Mouse (Mus musculus) stomach, embryonic 14.5 days (tissue): ENCODE data around the gene Smpd3. TPM values are rescaled to one million over a fixed set of nuclear protein-coding genes. Genes with fewer than 3 reads are reported as not detected.

Experiments used
- ATAC-seq: fragments of 200-750 bp; cut with Nextera tagmentation; 2 replicates; pipeline ENCODE4 v1.8.0; 2017; ENCODE audit warnings: low read depth, moderate TSS enrichment; ENCODE audit not compliant: insufficient number of reproducible peaks, insufficient read depth, low FRiP score
- H3K27ac ChIP-seq: fragments of 300-500 bp; sonication (generic); 2 replicates; pipeline ENCODE4 v1.5.1; 2014; ENCODE audit warnings: mild to moderate bottlenecking, low read length, moderate library complexity, mixed read lengths
- H3K27me3 ChIP-seq: fragments of 300-500 bp; sonication (generic); 2 replicates; pipeline ENCODE4 v1.6.1; 2014; ENCODE audit warnings: low read length, control low read depth, mixed read lengths; ENCODE audit not compliant: control insufficient read depth, insufficient read depth
- H3K36me3 ChIP-seq: fragments of 300-500 bp; sonication (generic); 2 replicates; pipeline ENCODE4 v1.6.1; 2014; ENCODE audit warnings: mild to moderate bottlenecking, control low read depth, low read length, moderate library complexity, mixed read lengths; ENCODE audit not compliant: control insufficient read depth, insufficient read depth
- H3K4me1 ChIP-seq: fragments of 300-500 bp; sonication (generic); 2 replicates; pipeline ENCODE4 v1.6.1; 2014; ENCODE audit warnings: low read length, control low read depth, mixed read lengths; ENCODE audit not compliant: control insufficient read depth, insufficient read depth
- H3K4me2 ChIP-seq: fragments of 300-500 bp; sonication (generic); replicated peaks from 2 replicates; pipeline ENCODE4 v1.6.1; 2014; ENCODE audit warnings: low read depth, low read length, control low read depth
- H3K4me3 ChIP-seq: fragments of 300-500 bp; sonication (generic); 2 replicates; pipeline ENCODE4 v1.5.1; 2014; ENCODE audit warnings: low read depth, low read length, control low read depth
- H3K9ac ChIP-seq: fragments of 300-500 bp; sonication (generic); replicated peaks from 2 replicates; pipeline ENCODE4 v1.6.1; 2014; ENCODE audit warnings: low read depth, mild to moderate bottlenecking, control low read depth, low read length, moderate library complexity, mixed read lengths
- H3K9me3 ChIP-seq: fragments of 300-500 bp; sonication (generic); 2 replicates; pipeline ENCODE4 v1.6.1; 2016; ENCODE audit warnings: low read depth, low read length, control low read depth; ENCODE audit not compliant: control insufficient read depth
- WGBS: fragments of 180-500 bp; shearing (Covaris S2); extraction: QIAGEN DNeasy Blood & Tissue Kit; methylation state at CpG from one replicate; pipeline ENCODE4 v1.1.7; 2014; 5-methylcytosine and 5-hydroxymethylcytosine counted together
- polyA plus RNA-seq: library from polyadenylated mRNA; unstranded; fragments of >200 nt; fragmentation: Nextera tagmentation; extraction: Ambion mirVana; gene quantifications from 2 replicates; pipeline ENCODE4 v1.2.1, GENCODE M21; 2014

Smpd3 gene
- polyA plus RNA-seq, 1 experiment from 2014 or later, result 9.7 TPM

DNA sequence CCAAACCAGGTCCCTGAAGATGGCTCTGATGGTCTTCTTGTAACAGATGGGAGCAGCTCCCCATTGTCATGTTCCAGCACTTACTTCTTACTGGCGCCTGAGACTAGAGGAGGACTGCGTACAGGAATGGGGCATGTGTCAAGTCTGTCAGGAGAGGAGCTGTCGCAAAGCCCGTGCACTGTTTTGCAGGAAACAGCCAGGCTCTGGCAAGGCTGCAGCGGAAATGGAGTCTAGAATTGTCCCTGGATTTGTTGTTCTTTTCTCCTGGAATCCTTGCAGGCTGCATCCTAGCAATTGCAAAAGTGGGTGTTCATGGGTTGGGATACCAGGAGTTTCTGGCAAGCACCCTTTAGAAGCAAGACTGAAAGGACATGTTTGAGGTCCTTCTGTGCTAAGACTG lies 39.5 kb downstream of the Smpd3 start:
- no peak overlapping the region for H3K27ac ChIP-seq
- WGBS, result 42% methylated on average over 5 of the region's 5 CpGs
- no peak overlapping the region for H3K4me3 ChIP-seq
- H3K27me3 ChIP-seq, result no peaks in the 10 kb centered on the region
- peaks cover 2% of the 10 kb centered on the region; the same call in 1 of the 2 replicates for H3K4me1 ChIP-seq
- no peaks in the 10 kb centered on the region for H3K36me3 ChIP-seq
- no peak for ATAC-seq
- H3K9me3 ChIP-seq, result no peaks in the 10 kb centered on the region
- H3K4me2 ChIP-seq, result no peak overlapping the region
- H3K9ac ChIP-seq, result no peak overlapping the region

DNA sequence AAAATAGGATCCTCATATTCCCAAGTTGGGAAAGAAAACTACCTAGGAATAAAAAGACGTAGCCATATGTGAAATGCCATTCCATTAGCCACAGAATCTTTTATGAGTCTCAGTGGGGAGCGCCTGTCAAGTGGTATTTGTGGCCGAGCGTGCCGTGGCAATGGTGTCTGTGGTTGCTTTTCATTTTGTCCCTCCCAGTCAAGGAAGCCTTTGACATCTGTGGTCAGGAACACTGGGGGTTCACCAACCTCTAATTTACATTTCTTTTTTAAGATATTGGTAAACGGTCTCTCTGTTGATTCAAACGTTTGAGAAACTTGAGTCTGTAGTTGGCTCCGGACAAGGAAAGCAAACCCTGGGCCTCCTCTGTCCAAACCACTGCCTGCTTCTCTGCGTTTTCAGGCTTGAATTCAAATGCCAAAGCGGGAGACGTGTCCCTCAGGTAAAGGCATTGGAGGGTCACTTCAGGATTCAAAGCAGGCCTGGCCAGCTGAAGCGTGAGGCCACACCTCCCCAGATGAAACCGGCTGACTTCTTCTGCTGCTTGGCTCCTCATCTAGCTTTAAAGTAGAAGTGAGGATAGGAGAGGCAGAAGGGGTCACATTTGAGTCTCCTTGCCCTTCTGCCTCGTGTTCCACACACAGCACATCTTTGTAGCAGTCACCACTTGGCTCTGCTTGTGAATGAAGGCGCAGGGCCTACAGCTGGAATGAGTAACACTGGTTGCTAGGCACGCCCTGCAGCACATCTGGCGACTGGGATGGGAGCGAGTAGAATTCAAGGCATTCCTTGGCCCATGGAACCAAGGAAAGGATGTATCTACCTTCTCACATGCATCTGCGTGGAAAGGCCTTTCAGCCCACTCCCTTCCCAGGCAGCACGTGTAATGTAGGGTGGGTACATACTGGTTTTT lies 45.0 kb downstream of the Smpd3 start:
- WGBS, result 77% methylated on average over 20 of the region's 20 CpGs
- Histone ChIP-seq H3K4me2 (no peak overlapping the region), H3K27ac (no peak overlapping the region), H3K4me3 (no peak overlapping the region), H3K9me3 (no peaks in the 10 kb centered on the region), H3K9ac (no peak overlapping the region), H3K4me1 (no peaks in the 10 kb centered on the region), H3K36me3 (no peaks in the 10 kb centered on the region), H3K27me3 (no peaks in the 10 kb centered on the region)
- ATAC-seq, result no peak

DNA sequence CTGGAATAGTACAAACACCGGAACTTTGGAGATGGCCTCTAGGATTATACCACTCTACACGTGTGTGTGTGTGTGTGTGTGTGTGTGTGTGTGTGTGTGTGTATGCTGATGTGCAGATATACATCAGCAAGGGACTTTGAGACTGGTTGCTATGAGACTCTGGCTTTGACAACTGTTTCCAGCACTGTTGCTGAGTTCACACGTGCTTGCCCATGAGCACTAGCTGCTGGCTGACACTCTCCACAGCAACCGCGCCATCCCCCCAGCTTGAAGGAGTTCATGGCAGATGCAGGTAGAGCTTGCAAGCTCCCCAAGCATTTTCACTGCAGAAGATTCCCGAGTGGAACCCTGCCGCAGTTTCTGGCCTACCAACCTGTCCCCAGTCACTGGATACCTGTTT lies 48.3 kb downstream of the Smpd3 start:
- Histone ChIP-seq H3K4me1 (no peaks in the 10 kb centered on the region), H3K9ac (no peak overlapping the region), H3K27ac (no peak overlapping the region), H3K4me3 (no peak overlapping the region), H3K4me2 (no peak overlapping the region), H3K27me3 (no peaks in the 10 kb centered on the region), H3K9me3 (no peaks in the 10 kb centered on the region), H3K36me3 (no peaks in the 10 kb centered on the region)
- 48% methylated on average over 7 of the region's 7 CpGs for WGBS
- ATAC-seq, result no peak

DNA sequence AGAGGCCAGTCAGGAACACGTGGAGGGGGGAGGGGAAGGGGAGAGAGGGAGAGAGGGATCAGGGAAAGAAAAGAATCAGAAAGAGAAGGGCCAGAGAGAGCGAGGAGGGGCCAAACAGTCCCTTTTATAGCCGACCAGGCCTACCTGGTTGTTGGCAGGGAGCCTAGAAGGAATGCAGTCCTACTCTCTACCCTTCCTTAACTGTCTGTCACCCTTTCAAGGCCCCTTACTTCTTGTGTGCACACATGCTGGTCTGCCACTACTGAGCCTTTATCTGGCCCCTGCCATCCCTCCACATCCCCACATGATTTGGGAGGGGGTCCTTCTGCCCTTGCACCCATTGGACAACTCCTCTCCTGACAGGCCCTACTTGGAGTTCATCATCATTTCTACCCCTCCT lies 49.1 kb downstream of the Smpd3 start:
- no peaks in the 10 kb centered on the region for H3K27me3 ChIP-seq
- H3K36me3 ChIP-seq, result no peaks in the 10 kb centered on the region
- no peak for ATAC-seq
- WGBS, result 7% methylated on average over 3 of the region's 3 CpGs
- H3K4me2 ChIP-seq, result no peak overlapping the region
- no peak overlapping the region for H3K4me3 ChIP-seq
- no peaks in the 10 kb centered on the region for H3K9me3 ChIP-seq
- no peak overlapping the region for H3K9ac ChIP-seq
- H3K27ac ChIP-seq, result no peak overlapping the region
- H3K4me1 ChIP-seq, result no peaks in the 10 kb centered on the region

DNA sequence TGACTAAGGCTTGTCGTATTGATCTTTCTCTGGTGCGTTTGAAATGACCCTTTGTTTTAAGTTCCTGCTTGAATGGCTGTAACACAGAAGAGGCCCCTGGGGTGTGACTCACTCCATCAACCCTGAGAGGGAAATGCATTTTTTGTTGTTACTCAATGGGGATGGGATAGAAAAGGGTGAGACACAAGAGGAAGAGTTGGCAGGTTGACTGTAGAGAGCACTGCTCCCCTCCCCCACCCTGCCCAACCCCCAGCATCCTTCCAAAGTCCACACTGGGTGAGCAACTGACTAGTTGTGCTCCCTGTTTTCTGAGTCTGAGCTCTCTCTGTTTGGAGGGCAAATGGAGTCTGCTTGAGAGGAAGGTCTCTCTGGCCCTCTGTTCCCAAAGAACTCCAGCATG lies 50.3 kb downstream of the Smpd3 start:
- Histone ChIP-seq H3K4me2 (no peak overlapping the region), H3K9ac (no peak overlapping the region), H3K36me3 (no peaks in the 10 kb centered on the region), H3K27me3 (no peaks in the 10 kb centered on the region), H3K27ac (0 out of 2 replicates have a peak overlapping the region, but pooled peaks have one; percentile 39), H3K4me3 (no peak overlapping the region), H3K4me1 (no peaks in the 10 kb centered on the region), H3K9me3 (no peaks in the 10 kb centered on the region)
- ATAC-seq, result peak; percentile 47; the same call in 1 of the 2 replicates
- 11% methylated on average over 2 of the region's 2 CpGs for WGBS

DNA sequence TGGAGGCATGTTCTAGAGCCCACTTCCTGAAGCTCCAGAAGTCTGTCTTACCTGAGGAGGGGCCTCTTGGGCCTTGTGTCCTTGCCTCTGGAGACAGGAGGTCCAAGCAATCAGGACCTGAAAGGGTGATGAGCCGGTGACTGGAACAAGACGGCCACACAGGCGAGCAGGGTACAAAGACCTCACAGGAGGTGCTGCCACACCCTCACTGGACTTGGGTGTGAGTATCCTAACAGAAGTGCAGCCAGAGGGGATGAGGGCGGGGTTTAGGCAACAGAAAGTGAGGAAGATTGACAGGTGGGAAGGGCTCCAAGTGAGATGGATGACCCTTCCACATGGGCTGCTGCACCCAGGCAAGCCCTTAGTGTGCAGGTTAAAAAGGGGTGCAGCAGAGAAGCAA lies 56.9 kb downstream of the Smpd3 start:
- Histone ChIP-seq H3K9ac (no peak overlapping the region), H3K9me3 (no peaks in the 10 kb centered on the region), H3K36me3 (no peaks in the 10 kb centered on the region), H3K4me2 (no peak overlapping the region), H3K27me3 (no peaks in the 10 kb centered on the region), H3K4me1 (no peaks in the 10 kb centered on the region), H3K27ac (no peak overlapping the region), H3K4me3 (no peak overlapping the region)
- WGBS, result 36% methylated on average over 4 of the region's 4 CpGs
- peak; percentile 57 for ATAC-seq

DNA sequence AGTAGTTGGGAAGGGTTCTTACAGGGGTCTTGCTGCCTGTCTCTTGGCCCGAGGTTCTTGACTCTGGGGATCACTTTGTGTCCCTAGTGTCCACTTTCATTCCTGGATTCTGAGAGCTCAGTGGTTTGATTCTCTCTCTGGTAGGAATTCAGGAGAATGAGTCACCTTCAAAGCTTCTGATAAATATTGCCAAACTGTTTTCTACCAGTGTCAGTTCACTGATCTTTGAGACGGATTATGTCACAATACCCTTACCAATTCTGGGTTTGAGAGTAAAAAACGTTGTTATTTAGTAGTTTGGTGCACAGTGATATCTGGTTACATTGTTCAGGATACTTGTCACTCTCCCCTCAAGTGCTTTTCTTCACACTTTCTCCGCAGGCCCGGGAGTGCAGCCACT lies 57.6 kb downstream of the Smpd3 start:
- Histone ChIP-seq H3K4me1 (no peaks in the 10 kb centered on the region), H3K27ac (no peak overlapping the region), H3K9me3 (no peaks in the 10 kb centered on the region), H3K4me2 (no peak overlapping the region), H3K4me3 (no peak overlapping the region), H3K9ac (no peak overlapping the region), H3K36me3 (no peaks in the 10 kb centered on the region), H3K27me3 (no peaks in the 10 kb centered on the region)
- WGBS, result 51% methylated on average over 5 of the region's 5 CpGs
- no peak for ATAC-seq

DNA sequence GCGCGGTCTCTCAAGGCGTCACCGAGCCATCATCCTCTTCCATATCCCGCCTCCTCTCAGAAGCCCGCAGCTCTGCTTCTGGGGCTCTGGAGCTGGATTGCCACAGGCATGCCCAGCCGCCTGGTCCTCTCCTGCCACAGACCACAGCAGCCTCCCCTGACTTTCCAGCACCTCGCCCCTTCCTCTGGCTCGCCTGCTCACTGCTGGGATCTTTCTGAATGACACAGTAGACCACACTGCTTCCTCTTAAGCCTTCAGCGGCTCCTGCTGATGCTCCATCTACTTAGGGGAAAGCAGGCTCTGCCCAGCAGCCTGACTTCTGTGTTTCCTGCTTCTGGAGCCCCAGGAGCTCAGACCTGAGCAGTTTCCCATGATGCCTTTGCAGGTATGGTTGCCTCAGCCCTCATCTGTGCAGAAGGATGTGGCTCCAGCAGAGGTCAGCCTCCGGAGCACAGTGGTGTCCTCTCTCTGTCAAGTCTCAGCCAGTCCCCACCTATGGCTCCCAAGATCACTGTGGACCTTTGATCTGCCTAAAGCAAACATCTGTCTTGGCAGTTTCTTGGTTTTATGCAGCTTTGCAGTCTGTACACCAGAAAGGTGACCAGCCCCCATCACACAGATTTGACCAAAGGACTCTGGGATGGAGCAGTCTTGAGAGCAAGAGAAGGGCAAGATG lies 59.3 kb downstream of the Smpd3 start:
- 80% methylated on average over 11 of the region's 11 CpGs for WGBS
- H3K36me3 ChIP-seq, result no peaks in the 10 kb centered on the region
- no peak overlapping the region for H3K4me2 ChIP-seq
- H3K9me3 ChIP-seq, result no peaks in the 10 kb centered on the region
- H3K9ac ChIP-seq, result no peak overlapping the region
- H3K27me3 ChIP-seq, result no peaks in the 10 kb centered on the region
- no peaks in the 10 kb centered on the region for H3K4me1 ChIP-seq
- no peak for ATAC-seq
- no peak overlapping the region for H3K4me3 ChIP-seq
- H3K27ac ChIP-seq, result no peak overlapping the region
